Mouse (Mus musculus) stomach, postnatal 0 days (tissue): ENCODE results near the gene Mia3. TPM values are rescaled to one million over a fixed set of nuclear protein-coding genes. Genes with fewer than 3 reads are reported as not detected.

Experiments
- ATAC-seq: fragments of 200-750 bp; cut with Nextera tagmentation; 2 replicates; pipeline ENCODE4 v1.8.0; 2017; ENCODE audit not compliant: low FRiP score, low TSS enrichment
- DNase-seq: peaks from one replicate; pipeline ENCODE4 v3.0.0-alpha.2; 2016; ENCODE audit warnings: low spot score
- H3K27ac ChIP-seq: fragments of 300-500 bp; sonication (generic); replicated peaks from 2 replicates; pipeline ENCODE4 v1.5.1; 2014; ENCODE audit warnings: mild to moderate bottlenecking, control low read depth
- H3K27me3 ChIP-seq: fragments of 300-500 bp; sonication (generic); 2 replicates; pipeline ENCODE4 v1.6.1; 2014; ENCODE audit warnings: low read length; ENCODE audit not compliant: control insufficient read depth, insufficient read depth
- H3K36me3 ChIP-seq: fragments of 300-500 bp; sonication (generic); 2 replicates; pipeline ENCODE4 v1.6.1; 2014; ENCODE audit warnings: low read length, mixed read lengths; ENCODE audit not compliant: control insufficient read depth, insufficient read depth
- H3K4me1 ChIP-seq: fragments of 300-500 bp; sonication (generic); replicated peaks from 2 replicates; pipeline ENCODE4 v1.6.1; 2014; ENCODE audit warnings: antibody characterized with exemption; ENCODE audit not compliant: control insufficient read depth, insufficient read depth
- H3K4me2 ChIP-seq: fragments of 300-500 bp; sonication (generic); replicated peaks from 2 replicates; pipeline ENCODE4 v1.6.1; 2014; ENCODE audit warnings: low read depth, mild to moderate bottlenecking, control low read depth, moderate library complexity
- H3K4me3 ChIP-seq: fragments of 300-500 bp; sonication (generic); 2 replicates; pipeline ENCODE4 v1.5.1; 2014; ENCODE audit warnings: low read depth, low read length, control low read depth
- H3K9ac ChIP-seq: fragments of 300-500 bp; sonication (generic); 2 replicates; pipeline ENCODE4 v1.6.1; 2014; ENCODE audit warnings: mild to moderate bottlenecking, low read length, control low read depth, mixed read lengths
- H3K9me3 ChIP-seq: fragments of 300-500 bp; sonication (generic); 2 replicates; pipeline ENCODE4 v1.6.1; 2016; ENCODE audit warnings: low read length; ENCODE audit not compliant: control insufficient read depth
- CTCF ChIP-seq: IDR thresholded peaks from 2 replicates; pipeline ENCODE4 v1.5.1; 2016; ENCODE audit warnings: antibody characterized with exemption, low read depth, mild to moderate bottlenecking, moderate library complexity
- EP300 ChIP-seq: optimal IDR thresholded peaks from 2 replicates; pipeline ENCODE3; 2016; ENCODE audit warnings: antibody characterized with exemption
- WGBS: fragments of 180-500 bp; shearing (Covaris S2); extraction: QIAGEN DNeasy Blood & Tissue Kit; methylation state at CpG from one replicate; pipeline ENCODE4 v1.1.7; 2014; 5-methylcytosine and 5-hydroxymethylcytosine counted together
- polyA plus RNA-seq: library from polyadenylated mRNA; unstranded; fragments of >200 nt; fragmentation: Nextera tagmentation; extraction: Ambion mirVana; gene quantifications from 2 replicates; pipeline ENCODE4 v1.2.1, GENCODE M21; 2015

Gene Mia3
- polyA plus RNA-seq, 1 experiment from 2014 or later = 56.9 TPM

GRCm38 (mm10) chr1:183308476-183308875, 60.9 kb downstream of the Mia3 start:
- DNase-seq = no peak
- no peak overlapping the region for H3K4me3 ChIP-seq
- H3K36me3 ChIP-seq = peaks cover 10% of the 10 kb centered on the region; the same call in 1 of the 2 replicates
- H3K9me3 ChIP-seq = no peaks in the 10 kb centered on the region
- no peaks in the 10 kb centered on the region for H3K27me3 ChIP-seq
- no peak overlapping the region for H3K9ac ChIP-seq
- TF ChIP-seq CTCF = no peak
- no peak for TF ChIP-seq EP300
- no peaks in the 10 kb centered on the region for H3K4me1 ChIP-seq
- H3K27ac ChIP-seq = no peak overlapping the region
- no peak for ATAC-seq
- no peak overlapping the region for H3K4me2 ChIP-seq
- WGBS = 81% methylated on average over 1 of the region's 1 CpGs

- no peaks in the 10 kb centered on the region for H3K27me3 ChIP-seq
Observed at GRCm38 (mm10) chr1:183307555-183307954, 61.8 kb downstream of the Mia3 start.

GRCm38 (mm10) chr1:183299161-183299560, 70.2 kb downstream of the Mia3 start:
- H3K9me3 ChIP-seq = no peaks in the 10 kb centered on the region
- no peaks in the 10 kb centered on the region for H3K4me1 ChIP-seq
- no peak for TF ChIP-seq EP300
- no peak for TF ChIP-seq CTCF
- DNase-seq = peak; percentile 94
- H3K27me3 ChIP-seq = no peaks in the 10 kb centered on the region
- H3K27ac ChIP-seq = no peak overlapping the region
- 84% methylated on average over 6 of the region's 6 CpGs for WGBS
- no peak overlapping the region for H3K4me3 ChIP-seq
- H3K4me2 ChIP-seq = no peak overlapping the region
- ATAC-seq = no peak
- no peak overlapping the region for H3K9ac ChIP-seq
- no peaks in the 10 kb centered on the region for H3K36me3 ChIP-seq

More at GRCm38 (mm10) chr1:183307555-183307954, 61.8 kb downstream of the Mia3 start:
- Histone ChIP-seq H3K27ac (no peak overlapping the region), H3K9me3 (no peaks in the 10 kb centered on the region), H3K4me1 (no peaks in the 10 kb centered on the region), H3K4me2 (no peak overlapping the region), H3K36me3 (peaks cover 8% of the 10 kb centered on the region; the same call in 1 of the 2 replicates), H3K9ac (no peak overlapping the region), H3K4me3 (no peak overlapping the region)
- WGBS = 74% methylated on average over 3 of the region's 3 CpGs
- TF ChIP-seq EP300 (no peak), CTCF (no peak)
- DNase-seq = no peak
- no peak for ATAC-seq

GRCm38 (mm10) chr1:183297886-183298489, 71.4 kb downstream of the Mia3 start:
- Histone ChIP-seq H3K27ac (peak overlapping the region; percentile 30; the same call in 1 of the 2 replicates), H3K27me3 (no peaks in the 10 kb centered on the region), H3K4me2 (peak overlapping the region; percentile 59), H3K9me3 (no peaks in the 10 kb centered on the region), H3K36me3 (peaks cover 3% of the 10 kb centered on the region; the same call in 1 of the 2 replicates), H3K9ac (peak overlapping the region; percentile 43), H3K4me3 (peak overlapping the region; percentile 54), H3K4me1 (no peaks in the 10 kb centered on the region)
- TF ChIP-seq CTCF = no peak
- no peak for TF ChIP-seq EP300
- ATAC-seq = no peak
- WGBS = under 1% methylated on average over 20 of the region's 20 CpGs
- DNase-seq = peak; percentile 42

GRCm38 (mm10) chr1:183297473-183297885, 71.9 kb downstream of the Mia3 start:
- Histone ChIP-seq H3K36me3 (peaks cover 3% of the 10 kb centered on the region; the same call in 1 of the 2 replicates), H3K27me3 (no peaks in the 10 kb centered on the region), H3K4me1 (no peaks in the 10 kb centered on the region), H3K9me3 (no peaks in the 10 kb centered on the region), H3K4me2 (peak overlapping the region; percentile 59), H3K27ac (peak overlapping the region; percentile 30), H3K4me3 (peak overlapping the region; percentile 54), H3K9ac (peak overlapping the region; percentile 43)
- TF ChIP-seq EP300 = no peak
- no peak for TF ChIP-seq CTCF
- ATAC-seq (peak; percentile 24), DNase-seq (peak; percentile 62)
- under 1% methylated on average over 30 of the region's 30 CpGs for WGBS

- Histone ChIP-seq H3K27me3 (no peaks in the 10 kb centered on the region), H3K4me1 (no peaks in the 10 kb centered on the region), H3K9me3 (no peaks in the 10 kb centered on the region), H3K4me2 (peak within 1 kb of the TSS; percentile 59), H3K9ac (peak within 1 kb of the TSS; percentile 63), H3K36me3 (peaks cover 3% of the 10 kb centered on the region; the same call in 1 of the 2 replicates), H3K4me3 (peak within 1 kb of the TSS; percentile 54), H3K27ac (peak within 1 kb of the TSS; percentile 59)
- peak; percentile 95 for DNase-seq
- 0% methylated on average over 37 of the region's 39 CpGs for WGBS
- TF ChIP-seq EP300 (no peak), CTCF (no peak)
- ATAC-seq = peak; percentile 88
Observed at GRCm38 (mm10) chr1:183296877-183297383, 72.4 kb downstream of the Mia3 start, which contains the start of gene Brox. TSS of gene Brox (minus strand) at chr1:183297269.
